Mouse (Mus musculus) embryonic facial prominence, embryonic 14.5 days (tissue): ENCODE measurements around the gene Mlycd. TPM values are rescaled to one million over a fixed set of nuclear protein-coding genes. Genes with fewer than 3 reads are reported as not detected.
A peak's percentile ranks its signal among the peaks of the same experiment; 100 is the strongest.

Experiments
- ATAC-seq: fragments of 200-750 bp; cut with Nextera tagmentation; 2 replicates; pipeline ENCODE4 v1.8.0; 2017; ENCODE audit warnings: low read depth, moderate number of reproducible peaks, moderate TSS enrichment
- DNase-seq: peaks from one replicate; pipeline ENCODE4 v3.0.0-alpha.2; 2015; ENCODE audit warnings: low spot score
- H3K27ac ChIP-seq: fragments of 300-500 bp; sonication (generic); replicated peaks from 2 replicates; pipeline ENCODE4 v1.5.1; 2014; ENCODE audit warnings: low read depth, mild to moderate bottlenecking, low read length, moderate library complexity
- H3K27me3 ChIP-seq: fragments of 300-500 bp; sonication (generic); replicated peaks from 2 replicates; pipeline ENCODE4 v1.6.1; 2014; ENCODE audit warnings: low read length; ENCODE audit not compliant: control insufficient read depth, insufficient read depth
- H3K36me3 ChIP-seq: fragments of 300-500 bp; sonication (generic); 2 replicates; pipeline ENCODE4 v1.6.1; 2014; ENCODE audit warnings: low read length, mixed read lengths; ENCODE audit not compliant: control insufficient read depth, insufficient read depth
- H3K4me1 ChIP-seq: fragments of 300-500 bp; sonication (generic); 2 replicates; pipeline ENCODE4 v1.6.1; 2014; ENCODE audit warnings: antibody characterized with exemption, low read length; ENCODE audit not compliant: control insufficient read depth, insufficient read depth
- H3K4me2 ChIP-seq: fragments of 300-500 bp; sonication (generic); 2 replicates; pipeline ENCODE4 v1.6.1; 2014; ENCODE audit warnings: low read depth, mild to moderate bottlenecking, low read length, moderate library complexity, mixed read lengths
- H3K4me3 ChIP-seq: fragments of 300-500 bp; sonication (generic); 2 replicates; pipeline ENCODE4 v1.5.1; 2014; ENCODE audit warnings: low read depth, mild to moderate bottlenecking, low read length
- H3K9ac ChIP-seq: fragments of 300-500 bp; sonication (generic); 2 replicates; pipeline ENCODE4 v1.6.1; 2014; ENCODE audit warnings: low read depth, mild to moderate bottlenecking, low read length, moderate library complexity, mixed read lengths
- H3K9me3 ChIP-seq: fragments of 300-500 bp; sonication (generic); 2 replicates; pipeline ENCODE4 v1.6.1; 2016; ENCODE audit warnings: low read length; ENCODE audit not compliant: control insufficient read depth
- WGBS: fragments of 180-500 bp; shearing (Covaris S2); extraction: QIAGEN DNeasy Blood & Tissue Kit; methylation state at CpG from one replicate; pipeline ENCODE4 v1.1.7; 2014; 5-methylcytosine and 5-hydroxymethylcytosine counted together
- polyA plus RNA-seq: library from polyadenylated mRNA; unstranded; fragments of >200 nt; fragmentation: Nextera tagmentation; extraction: Ambion mirVana; gene quantifications from 2 replicates; pipeline ENCODE4 v1.2.1, GENCODE M21; 2014

Gene Mlycd
- polyA plus RNA-seq, 1 experiment from 2014 or later = 17.4 TPM

- no peaks in the 10 kb centered on the region for H3K27me3 ChIP-seq
- ATAC-seq (no peak), DNase-seq (no peak)
- H3K4me3 ChIP-seq = no peak overlapping the region
- no peaks in the 10 kb centered on the region for H3K9me3 ChIP-seq
- WGBS = 75% methylated on average over 7 of the region's 7 CpGs
- H3K4me1 ChIP-seq = peaks cover 5% of the 10 kb centered on the region; the same call in 1 of the 2 replicates
- H3K9ac ChIP-seq = no peak overlapping the region
- H3K4me2 ChIP-seq = no peak overlapping the region
- no peak overlapping the region for H3K27ac ChIP-seq
- H3K36me3 ChIP-seq = no peaks in the 10 kb centered on the region
These were observed 36.0 kb downstream of the Mlycd start for GRCm38 (mm10) chr8:119430690-119431089.

- Histone ChIP-seq H3K27me3 (no peaks in the 10 kb centered on the region), H3K4me2 (no peak overlapping the region), H3K36me3 (no peaks in the 10 kb centered on the region), H3K27ac (no peak overlapping the region), H3K9me3 (no peaks in the 10 kb centered on the region), H3K9ac (no peak overlapping the region), H3K4me3 (no peak overlapping the region), H3K4me1 (peaks cover 5% of the 10 kb centered on the region)
- 33% methylated on average over 3 of the region's 3 CpGs for WGBS
- DNase-seq (no peak), ATAC-seq (no peak)
These were observed 37.7 kb downstream of the Mlycd start for GRCm38 (mm10) chr8:119432372-119432771.

DNA sequence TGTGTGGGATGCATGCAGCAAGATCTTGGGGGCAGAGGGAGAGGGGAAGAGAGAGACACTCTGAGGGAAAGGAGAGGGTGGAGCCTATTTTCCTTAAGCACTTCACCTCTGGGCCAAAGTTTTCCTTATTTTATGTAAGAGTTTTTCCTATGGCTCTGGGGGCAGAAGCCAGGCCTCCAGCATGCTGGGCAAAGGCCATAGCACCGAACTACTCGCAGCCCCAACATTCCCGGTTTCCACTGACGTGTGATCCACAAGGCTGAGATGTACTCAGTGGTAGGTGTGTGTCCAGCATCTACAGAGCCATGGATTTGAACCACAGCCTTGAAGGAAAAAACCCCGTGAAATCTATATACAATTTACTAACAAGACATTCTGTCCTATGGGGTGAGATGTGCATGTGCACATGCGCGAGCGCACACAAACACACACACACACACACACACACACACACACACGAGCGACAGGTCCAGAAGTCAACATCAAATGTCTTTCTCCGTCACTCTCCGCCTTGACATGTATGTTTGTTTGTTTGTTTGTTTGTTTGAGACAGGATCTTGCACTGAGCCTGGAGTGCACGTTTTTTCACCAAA is 39.0 kb downstream of the Mlycd start, which contains the start of gene Osgin1:
Gene Osgin1, plus strand, starts transcription at position 543 of the 593 bp plus-strand sequence.
- no peak for ATAC-seq
- WGBS = 92% methylated on average over 13 of the region's 13 CpGs

GRCm38 (mm10) chr8:119434569-119434968 is 39.9 kb downstream of the Mlycd start:
- no peak overlapping the region for H3K27ac ChIP-seq
- WGBS = 78% methylated on average over 6 of the region's 6 CpGs
- no peak overlapping the region for H3K9ac ChIP-seq

More for the DNA sequence above, 39.0 kb downstream of the Mlycd start, which contains the start of gene Osgin1:
- no peaks in the 10 kb centered on the region for H3K36me3 ChIP-seq
- DNase-seq = no peak
- no peaks in the 10 kb centered on the region for H3K9me3 ChIP-seq
- H3K27ac ChIP-seq = no peak within 1 kb of the TSS
- no peaks in the 10 kb centered on the region for H3K27me3 ChIP-seq
- no peak within 1 kb of the TSS for H3K4me3 ChIP-seq
- H3K4me2 ChIP-seq = no peak within 1 kb of the TSS
- peaks cover 1% of the 10 kb centered on the region; the same call in 1 of the 2 replicates for H3K4me1 ChIP-seq
- no peak within 1 kb of the TSS for H3K9ac ChIP-seq

DNA sequence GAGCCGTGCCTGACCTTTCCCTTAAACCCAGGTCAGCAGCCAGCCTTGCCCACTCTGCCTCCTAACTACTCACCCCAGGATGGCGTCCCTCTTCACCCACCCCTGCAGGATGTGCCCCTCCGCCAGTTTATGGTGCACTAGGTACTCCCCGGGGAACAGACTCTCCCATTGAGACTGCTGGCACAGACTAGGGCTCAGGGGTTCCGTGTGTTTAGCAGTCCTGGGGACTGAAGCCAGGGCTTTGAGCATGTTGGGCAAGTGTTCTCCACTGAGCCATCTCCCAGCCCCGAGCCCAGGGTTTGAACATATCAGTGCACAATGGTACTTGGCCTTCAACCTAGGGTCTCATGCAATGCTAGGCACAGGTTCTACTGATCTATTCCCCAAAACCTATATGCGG is 40.8 kb downstream of the Mlycd start:
- no peak overlapping the region for H3K4me3 ChIP-seq
- no peaks in the 10 kb centered on the region for H3K27me3 ChIP-seq
- DNase-seq (no peak), ATAC-seq (no peak)
- H3K9ac ChIP-seq = no peak overlapping the region
- H3K27ac ChIP-seq = no peak overlapping the region
- 82% methylated on average over 7 of the region's 7 CpGs for WGBS
- no peak overlapping the region for H3K4me2 ChIP-seq
- H3K9me3 ChIP-seq = no peaks in the 10 kb centered on the region
- peaks cover 3% of the 10 kb centered on the region for H3K4me1 ChIP-seq
- H3K36me3 ChIP-seq = no peaks in the 10 kb centered on the region

More at GRCm38 (mm10) chr8:119434569-119434968, 39.9 kb downstream of the Mlycd start:
- H3K4me2 ChIP-seq = no peak overlapping the region
- DNase-seq (no peak), ATAC-seq (no peak)
- H3K9me3 ChIP-seq = no peaks in the 10 kb centered on the region
- no peaks in the 10 kb centered on the region for H3K27me3 ChIP-seq
- H3K36me3 ChIP-seq = no peaks in the 10 kb centered on the region
- no peaks in the 10 kb centered on the region; the same call in 1 of the 2 replicates for H3K4me1 ChIP-seq
- no peak overlapping the region for H3K4me3 ChIP-seq

DNA sequence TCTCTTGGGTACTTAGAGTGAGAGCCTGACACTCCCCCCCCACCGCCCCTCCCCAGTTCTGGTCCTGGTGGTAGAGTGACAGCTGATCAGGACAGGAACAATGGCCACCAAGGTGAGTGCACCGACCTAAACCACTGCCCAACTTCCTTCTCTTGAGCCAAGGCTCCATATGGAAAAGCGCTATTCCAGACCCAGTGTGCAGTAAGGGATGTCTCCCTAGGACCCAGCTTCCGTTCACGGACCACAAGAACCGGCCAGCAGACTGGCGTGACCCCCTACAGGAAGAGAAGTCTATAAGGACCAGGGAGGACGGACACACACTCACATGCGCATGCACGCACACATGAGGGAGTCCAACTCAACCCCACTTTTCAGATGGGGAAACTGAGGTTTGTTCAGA is 41.7 kb downstream of the Mlycd start:
- no peak for DNase-seq
- no peak overlapping the region for H3K4me3 ChIP-seq
- no peak overlapping the region for H3K27ac ChIP-seq
- no peaks in the 10 kb centered on the region for H3K9me3 ChIP-seq
- ATAC-seq = no peak
- no peaks in the 10 kb centered on the region for H3K27me3 ChIP-seq
- no peak overlapping the region for H3K9ac ChIP-seq
- H3K4me1 ChIP-seq = peaks cover 9% of the 10 kb centered on the region
- WGBS = 86% methylated on average over 10 of the region's 10 CpGs
- H3K4me2 ChIP-seq = no peak overlapping the region
- no peaks in the 10 kb centered on the region for H3K36me3 ChIP-seq

GRCm38 (mm10) chr8:119436933-119437332 is 42.3 kb downstream of the Mlycd start:
- ATAC-seq (no peak), DNase-seq (peak; percentile 39)
- H3K27ac ChIP-seq = no peak overlapping the region

GRCm38 (mm10) chr8:119437506-119437905 is 42.8 kb downstream of the Mlycd start:
- DNase-seq = no peak
- H3K4me3 ChIP-seq = 0 out of 2 replicates have a peak overlapping the region, but pooled peaks have one; percentile 7
- peaks cover 9% of the 10 kb centered on the region for H3K4me1 ChIP-seq
- H3K36me3 ChIP-seq = no peaks in the 10 kb centered on the region
- no peak overlapping the region for H3K9ac ChIP-seq
- no peaks in the 10 kb centered on the region for H3K27me3 ChIP-seq
- no peak overlapping the region for H3K4me2 ChIP-seq
- H3K9me3 ChIP-seq = no peaks in the 10 kb centered on the region
- no peak overlapping the region for H3K27ac ChIP-seq
- ATAC-seq = no peak
- WGBS = 63% methylated on average over 10 of the region's 11 CpGs

More at GRCm38 (mm10) chr8:119436933-119437332, 42.3 kb downstream of the Mlycd start:
- H3K4me2 ChIP-seq = no peak overlapping the region
- peaks cover 9% of the 10 kb centered on the region for H3K4me1 ChIP-seq
- H3K27me3 ChIP-seq = no peaks in the 10 kb centered on the region
- H3K4me3 ChIP-seq = 0 out of 2 replicates have a peak overlapping the region, but pooled peaks have one; percentile 7
- no peaks in the 10 kb centered on the region for H3K9me3 ChIP-seq
- H3K36me3 ChIP-seq = no peaks in the 10 kb centered on the region
- H3K9ac ChIP-seq = no peak overlapping the region
- 16% methylated on average over 9 of the region's 9 CpGs for WGBS

- no peaks in the 10 kb centered on the region for H3K36me3 ChIP-seq
These were observed 44.2 kb downstream of the Mlycd start for GRCm38 (mm10) chr8:119438876-119439275.

More at GRCm38 (mm10) chr8:119438876-119439275, 44.2 kb downstream of the Mlycd start:
- Histone ChIP-seq H3K9ac (no peak overlapping the region), H3K27me3 (no peaks in the 10 kb centered on the region), H3K4me1 (peaks cover 9% of the 10 kb centered on the region), H3K9me3 (no peaks in the 10 kb centered on the region), H3K27ac (no peak overlapping the region), H3K4me2 (no peak overlapping the region), H3K4me3 (no peak overlapping the region)
- ATAC-seq (no peak), DNase-seq (no peak)
- WGBS = 76% methylated on average over 6 of the region's 6 CpGs
